25 mouse cellular contexts compared by ENCODE assay signal in the genomic region with DNA sequence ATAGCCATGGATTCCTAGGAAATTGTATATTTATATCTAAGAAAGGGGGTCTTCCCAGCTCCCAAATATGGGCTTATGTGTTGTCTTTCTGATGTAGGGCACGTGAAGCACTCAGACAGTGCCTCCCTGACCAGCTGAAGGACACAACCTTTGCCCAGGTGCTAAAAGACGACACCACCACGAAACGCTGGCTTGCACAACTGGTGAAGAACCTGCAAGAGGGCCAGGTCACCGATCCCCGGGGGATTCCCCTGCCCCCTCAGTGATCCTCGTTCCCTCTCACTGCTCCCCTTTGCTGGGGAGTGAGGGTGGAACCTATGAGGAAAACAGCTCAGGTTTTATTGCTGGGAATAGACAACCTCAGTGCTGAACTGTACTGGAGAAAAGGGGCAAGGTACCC. TPM values are rescaled to one million over a fixed set of nuclear protein-coding genes. Genes with fewer than 3 reads are reported as not detected.
DNase-seq lines count a peak whose midpoint lies in the region; ATAC-seq and TF ChIP-seq lines count a peak whose summit lies in the region.
"Had no signal": no experiment of that assay in that cellular context is flagged by ENCODE, and none has a peak within 500 bp of the region (broad histone marks: within the 10 kb centered on the region; RNA-seq: fewer than 3 reads in every experiment).

No protein-coding gene starts in this region.

- TF ChIP-seq CTCF in kidney, adult 2 months (conservative IDR thresholded peaks at IDR 0.05; ENCODE audit: insufficient read depth, insufficient read length, low read depth, low read length): no peak
- TF ChIP-seq CTCF in hindbrain, postnatal 0 days (IDR thresholded peaks at IDR 0.05; ENCODE audit: low read depth): no peak

- H3K4me2 ChIP-seq in kidney, embryonic 16.5 days (replicated peaks; ENCODE audit: low read depth, low read length): no peak overlapping the region
- no peak overlapping the region for H3K4me2 ChIP-seq in liver, embryonic 16.5 days (ENCODE audit: low read depth, low read length)
- H3K4me2 ChIP-seq in liver, embryonic 12.5 days: no peak overlapping the region
- no peak overlapping the region for H3K4me2 ChIP-seq in hindbrain, postnatal 0 days (ENCODE audit: low read depth, low read length)
- H3K4me2 ChIP-seq: embryonic facial prominence, embryonic 12.5 days; embryonic facial prominence, embryonic 15.5 days; heart, embryonic 12.5 days; heart, embryonic 15.5 days; hindbrain, embryonic 14.5 days had no signal

- TF ChIP-seq POLR2A in kidney, adult 2 months (IDR thresholded peaks at IDR 0.05; ENCODE audit: low read depth, low read length): no peak

- no peaks in the 10 kb centered on the region for H3K27me3 ChIP-seq in kidney, adult 2 months (replicated peaks; ENCODE audit: control insufficient read depth, insufficient read depth, low read length)
- no peaks in the 10 kb centered on the region for H3K27me3 ChIP-seq in kidney, embryonic 16.5 days (ENCODE audit: insufficient read depth, low read length)
- no peaks in the 10 kb centered on the region for H3K27me3 ChIP-seq in liver, embryonic 16.5 days (ENCODE audit: control insufficient read depth, insufficient read depth, low read depth, low read length)
- no peaks in the 10 kb centered on the region for H3K27me3 ChIP-seq in liver, embryonic 12.5 days (replicated peaks)
- H3K27me3 ChIP-seq in hindbrain, postnatal 0 days (ENCODE audit: insufficient read depth, low read length): no peaks in the 10 kb centered on the region
- H3K27me3 ChIP-seq: embryonic facial prominence, embryonic 12.5 days; embryonic facial prominence, embryonic 15.5 days; heart, embryonic 12.5 days; heart, embryonic 15.5 days had no signal

- no peak overlapping the region for H3K27ac ChIP-seq in kidney, adult 2 months (ENCODE audit: insufficient read depth, low read depth, low read length)
- H3K27ac ChIP-seq in kidney, embryonic 16.5 days (ENCODE audit: low read length): no peak overlapping the region
- H3K27ac ChIP-seq in liver, embryonic 16.5 days (ENCODE audit: low read length): no peak overlapping the region
- no peak overlapping the region for H3K27ac ChIP-seq in liver, embryonic 12.5 days
- H3K27ac ChIP-seq in hindbrain, postnatal 0 days: no peak overlapping the region
- H3K27ac ChIP-seq: embryonic facial prominence, embryonic 12.5 days; embryonic facial prominence, embryonic 15.5 days; gastrocnemius, adult 2 months; heart, embryonic 15.5 days; hindbrain, embryonic 14.5 days had no signal

- peaks cover 8% of the 10 kb centered on the region; the same call in 1 of the 2 replicates for H3K4me1 ChIP-seq in kidney, adult 2 months (ENCODE audit: control insufficient read depth, insufficient read depth, low read length)
- H3K4me1 ChIP-seq in kidney, embryonic 16.5 days (ENCODE audit: insufficient read depth, low read length): no peaks in the 10 kb centered on the region
- no peaks in the 10 kb centered on the region for H3K4me1 ChIP-seq in liver, embryonic 16.5 days (ENCODE audit: control insufficient read depth, low read depth, low read length)
- H3K4me1 ChIP-seq in liver, embryonic 12.5 days: no peaks in the 10 kb centered on the region
- no peaks in the 10 kb centered on the region for H3K4me1 ChIP-seq in hindbrain, postnatal 0 days (ENCODE audit: insufficient read depth, low read length)
- H3K4me1 ChIP-seq: embryonic facial prominence, embryonic 12.5 days; embryonic facial prominence, embryonic 15.5 days; heart, embryonic 12.5 days; heart, embryonic 15.5 days had no signal

- peaks cover 9% of the 10 kb centered on the region for H3K36me3 ChIP-seq in kidney, adult 2 months (ENCODE audit: control insufficient read depth, insufficient read depth, low read length)
- peaks cover 73% of the 10 kb centered on the region for H3K36me3 ChIP-seq in kidney, embryonic 16.5 days (ENCODE audit: insufficient read depth, low read length)
- H3K36me3 ChIP-seq in liver, embryonic 16.5 days (ENCODE audit: control insufficient read depth, insufficient read depth): peaks cover 44% of the 10 kb centered on the region
- peaks cover 93% of the 10 kb centered on the region for H3K36me3 ChIP-seq in liver, embryonic 12.5 days
- peaks cover 59% of the 10 kb centered on the region for H3K36me3 ChIP-seq in hindbrain, postnatal 0 days (ENCODE audit: insufficient read depth, low read length)

- H3K9ac ChIP-seq in kidney, embryonic 16.5 days (replicated peaks; ENCODE audit: low read length): no peak overlapping the region
- H3K9ac ChIP-seq in liver, embryonic 16.5 days (ENCODE audit: low read depth, low read length): no peak overlapping the region
- no peak overlapping the region for H3K9ac ChIP-seq in liver, embryonic 12.5 days
- no peak overlapping the region for H3K9ac ChIP-seq in hindbrain, postnatal 0 days (replicated peaks; ENCODE audit: low read length)
- H3K9ac ChIP-seq: embryonic facial prominence, embryonic 12.5 days; embryonic facial prominence, embryonic 15.5 days; forebrain, postnatal 0 days; heart, embryonic 12.5 days; heart, embryonic 15.5 days; hindbrain, embryonic 14.5 days had no signal

- no peak for ATAC-seq in kidney, embryonic 16.5 days (ENCODE audit: low FRiP score, low TSS enrichment)
- peak; percentile 71 for ATAC-seq in liver, embryonic 16.5 days (ENCODE audit: low read depth)
- no peak for ATAC-seq in liver, embryonic 12.5 days
- ATAC-seq in hindbrain, postnatal 0 days: no peak
- ATAC-seq: CD4-positive, CD25-positive, alpha-beta regulatory T cell, adult 4 months; forebrain, embryonic 14.5 days; forebrain, postnatal 0 days had no signal

- H3K9me3 ChIP-seq in kidney, embryonic 16.5 days (ENCODE audit: low read length): no peaks in the 10 kb centered on the region
- no peaks in the 10 kb centered on the region for H3K9me3 ChIP-seq in liver, embryonic 16.5 days (replicated peaks; ENCODE audit: control insufficient read depth, low read length)
- H3K9me3 ChIP-seq in liver, embryonic 12.5 days (replicated peaks): no peaks in the 10 kb centered on the region
- H3K9me3 ChIP-seq in hindbrain, postnatal 0 days (ENCODE audit: low read length): no peaks in the 10 kb centered on the region
- H3K9me3 ChIP-seq: embryonic facial prominence, embryonic 12.5 days; embryonic facial prominence, embryonic 15.5 days; heart, embryonic 12.5 days; heart, embryonic 15.5 days had no signal

- H3K4me3 ChIP-seq in kidney, adult 2 months (ENCODE audit: insufficient read depth, low read depth, low read length): no peak overlapping the region
- no peak overlapping the region for H3K4me3 ChIP-seq in kidney, embryonic 16.5 days (ENCODE audit: low read length)
- H3K4me3 ChIP-seq in liver, embryonic 16.5 days (ENCODE audit: low read depth, low read length): no peak overlapping the region
- H3K4me3 ChIP-seq in liver, embryonic 12.5 days: no peak overlapping the region
- no peak overlapping the region for H3K4me3 ChIP-seq in hindbrain, postnatal 0 days (ENCODE audit: low read length)
- H3K4me3 ChIP-seq: embryonic facial prominence, embryonic 12.5 days; embryonic facial prominence, embryonic 15.5 days; gastrocnemius, adult 2 months; heart, embryonic 12.5 days; heart, embryonic 15.5 days had no signal

- 49% methylated on average over 7 of the region's 7 CpGs for WGBS in kidney, adult 2 months
- 54% methylated on average over 7 of the region's 7 CpGs for WGBS in kidney, embryonic 16.5 days
- 73% methylated on average over 7 of the region's 7 CpGs for WGBS in liver, embryonic 16.5 days (ENCODE audit: insufficient replicate concordance)
- 83% methylated on average over 7 of the region's 7 CpGs for WGBS in liver, embryonic 12.5 days (ENCODE audit: insufficient replicate concordance)
- WGBS in hindbrain, postnatal 0 days: 97% methylated on average over 7 of the region's 7 CpGs

- peak; percentile 67 for DNase-seq in kidney, adult 2 months
- peak; percentile 23 to 72 for DNase-seq in kidney, postnatal 25 days
- no peak for DNase-seq in kidney, adult 18-20 months
- no peak for DNase-seq in hindbrain, postnatal 0 days (ENCODE audit: low spot score)
- DNase-seq: adrenal gland, postnatal 14 days; cerebellum, adult 11 months; cerebellum, adult 2 months; cerebellum, adult 9-11 months; cerebellum, postnatal 25 days; forebrain, postnatal 0 days; gastrocnemius, adult 2 months; gastrocnemius, postnatal 14 days; heart, adult 18-20 months; heart, postnatal 10 days; heart, postnatal 36 days had no signal

RNA-seq across cellular contexts. Expression of a gene that starts 14.1 kb away (rescaled TPM):
- 1.0 and 1.4 TPM in 2 replicates for polyA plus RNA-seq in kidney, adult 2 months (2012; rRNA removed)
- 1.3 TPM in 2 replicates for polyA plus RNA-seq in kidney, embryonic 16.5 days (2015; fragmentation: Nextera tagmentation; extraction: Ambion mirVana)
- 0.04 and 0.40 TPM in 2 replicates for polyA plus RNA-seq in liver, embryonic 16.5 days (2015; fragmentation: Nextera tagmentation; extraction: Ambion mirVana)
- polyA plus RNA-seq in liver, embryonic 12.5 days (2016; fragmentation: Nextera tagmentation; extraction: Ambion mirVana): 0.12 and 0.14 TPM in 2 replicates
- 11.0 and 11.5 TPM in 2 replicates for total RNA-seq in hindbrain, postnatal 0 days (2014; rRNA removed)
- 8.7 and 11.4 TPM in 2 replicates for polyA plus RNA-seq in hindbrain, postnatal 0 days (2015; fragmentation: Nextera tagmentation; extraction: Ambion mirVana)
- total RNA-seq: heart, postnatal 10 days; heart, postnatal 36 days had no signal

RNA-seq across cellular contexts. Expression of a gene that starts 15.5 kb away (rescaled TPM):
- polyA plus RNA-seq in kidney, adult 2 months (2012; rRNA removed): 4.1 and 4.3 TPM in 2 replicates
- polyA plus RNA-seq in kidney, embryonic 16.5 days (2015; fragmentation: Nextera tagmentation; extraction: Ambion mirVana): 31.5 and 36.5 TPM in 2 replicates
- 11.5 and 12.1 TPM in 2 replicates for polyA plus RNA-seq in liver, embryonic 16.5 days (2015; fragmentation: Nextera tagmentation; extraction: Ambion mirVana)
- polyA plus RNA-seq in liver, embryonic 12.5 days (2016; fragmentation: Nextera tagmentation; extraction: Ambion mirVana): 19.2 and 19.9 TPM in 2 replicates
- 13.0 and 25.3 TPM in 2 replicates for total RNA-seq in hindbrain, postnatal 0 days (2014; rRNA removed)
- polyA plus RNA-seq in hindbrain, postnatal 0 days (2015; fragmentation: Nextera tagmentation; extraction: Ambion mirVana): 17.4 and 21.3 TPM in 2 replicates

RNA-seq across cellular contexts. Expression of a gene that starts 22.7 kb away (rescaled TPM):
- polyA plus RNA-seq in kidney, adult 2 months (2012; rRNA removed): 16.4 and 18.6 TPM in 2 replicates
- 63.7 and 71.7 TPM in 2 replicates for polyA plus RNA-seq in kidney, embryonic 16.5 days (2015; fragmentation: Nextera tagmentation; extraction: Ambion mirVana)
- 27.2 and 28.9 TPM in 2 replicates for polyA plus RNA-seq in liver, embryonic 16.5 days (2015; fragmentation: Nextera tagmentation; extraction: Ambion mirVana)
- polyA plus RNA-seq in liver, embryonic 12.5 days (2016; fragmentation: Nextera tagmentation; extraction: Ambion mirVana): 51.6 and 52.4 TPM in 2 replicates
- total RNA-seq in hindbrain, postnatal 0 days (2014; rRNA removed): 30.3 and 36.7 TPM in 2 replicates
- polyA plus RNA-seq in hindbrain, postnatal 0 days (2015; fragmentation: Nextera tagmentation; extraction: Ambion mirVana): 45.4 and 46.0 TPM in 2 replicates

RNA-seq across cellular contexts. Expression of a gene that starts 59.5 kb away (rescaled TPM):
- 11.2 and 12.6 TPM in 2 replicates for polyA plus RNA-seq in kidney, adult 2 months (2012; rRNA removed)
- polyA plus RNA-seq in kidney, embryonic 16.5 days (2015; fragmentation: Nextera tagmentation; extraction: Ambion mirVana): 7.0 and 8.7 TPM in 2 replicates
- 1.7 and 2.0 TPM in 2 replicates for polyA plus RNA-seq in liver, embryonic 16.5 days (2015; fragmentation: Nextera tagmentation; extraction: Ambion mirVana)
- polyA plus RNA-seq in liver, embryonic 12.5 days (2016; fragmentation: Nextera tagmentation; extraction: Ambion mirVana): 3.8 and 3.9 TPM in 2 replicates
- 13.3 and 15.1 TPM in 2 replicates for total RNA-seq in hindbrain, postnatal 0 days (2014; rRNA removed)
- polyA plus RNA-seq in hindbrain, postnatal 0 days (2015; fragmentation: Nextera tagmentation; extraction: Ambion mirVana): 5.4 and 5.9 TPM in 2 replicates

RNA-seq across cellular contexts. Expression of a gene that starts 59.5 kb away (rescaled TPM):
- polyA plus RNA-seq in kidney, adult 2 months (2012; rRNA removed): 29.3 and 32.8 TPM in 2 replicates
- 19.6 and 20.4 TPM in 2 replicates for polyA plus RNA-seq in kidney, embryonic 16.5 days (2015; fragmentation: Nextera tagmentation; extraction: Ambion mirVana)
- 8.4 and 8.5 TPM in 2 replicates for polyA plus RNA-seq in liver, embryonic 16.5 days (2015; fragmentation: Nextera tagmentation; extraction: Ambion mirVana)
- 16.2 and 16.3 TPM in 2 replicates for polyA plus RNA-seq in liver, embryonic 12.5 days (2016; fragmentation: Nextera tagmentation; extraction: Ambion mirVana)
- 15.2 and 29.9 TPM in 2 replicates for total RNA-seq in hindbrain, postnatal 0 days (2014; rRNA removed)
- polyA plus RNA-seq in hindbrain, postnatal 0 days (2015; fragmentation: Nextera tagmentation; extraction: Ambion mirVana): 12.3 and 14.4 TPM in 2 replicates

Comparison
In these comparisons a context has a peak if more than half of its experiments do, and no peak if none do; other contexts are left out.
1. DNase-seq: peak in kidney, adult 2 months (single experiment) and kidney, postnatal 25 days (2 of 2); none in kidney, adult 18-20 months (single experiment) and hindbrain, postnatal 0 days (single experiment).